24 mouse cellular contexts compared by ENCODE assay signal in genomic region chr2:60872095-60872811, GRCm38 (mm10).
DNase-seq lines count a peak whose midpoint lies in the region; ATAC-seq lines count a peak whose summit lies in the region.
"Had no signal": no experiment of that assay in that cellular context is flagged by ENCODE, and none has a peak within 500 bp of the region (broad histone marks: within the 10 kb centered on the region; RNA-seq: fewer than 3 reads in every experiment).

No protein-coding gene starts in this region.

- no peaks in the 10 kb centered on the region for H3K27me3 ChIP-seq in heart, embryonic 15.5 days
- H3K27me3 ChIP-seq: limb, embryonic 15.5 days had no signal

- no peak overlapping the region for H3K4me2 ChIP-seq in heart, embryonic 15.5 days
- H3K4me2 ChIP-seq: forebrain, embryonic 15.5 days; hindbrain, embryonic 14.5 days; limb, embryonic 15.5 days had no signal

- WGBS in heart, embryonic 15.5 days: 42% methylated on average over 7 of the region's 7 CpGs

- peaks cover 91% of the 10 kb centered on the region for H3K4me1 ChIP-seq in heart, embryonic 15.5 days (replicated peaks)
- H3K4me1 ChIP-seq: forebrain, embryonic 15.5 days had no signal

- ATAC-seq in heart, embryonic 15.5 days (replicated peaks; ENCODE audit: insufficient number of reproducible peaks, insufficient read depth, low FRiP score, low read depth): no peak; the same call in 1 of the 2 replicates
- ATAC-seq: CD4-positive, CD25-positive, alpha-beta regulatory T cell, adult 4 months; forebrain, embryonic 15.5 days; inflammation-experienced regulatory T-cells, adult 6 months had no signal

- H3K9ac ChIP-seq in heart, embryonic 15.5 days: no peak overlapping the region
- H3K9ac ChIP-seq: forebrain, embryonic 15.5 days; hindbrain, embryonic 14.5 days; limb, embryonic 15.5 days; liver, embryonic 14.5 days had no signal

- intact Hi-C loops in gastrocnemius, postnatal 14 days (cut with DNase I; ENCODE audit: low total_unique reads): no loop called here

- no peak overlapping the region for H3K4me3 ChIP-seq in heart, embryonic 15.5 days
- H3K4me3 ChIP-seq: forebrain, embryonic 15.5 days; left cerebral cortex, adult 2 months; limb, embryonic 15.5 days had no signal

- DNase-seq in gastrocnemius, adult 18-20 months (ENCODE audit: low spot score): peak; percentile 36
- DNase-seq in gastrocnemius, postnatal 14 days: no peak
- no peak for DNase-seq in heart, adult 11 months
- DNase-seq in lung, postnatal 36 days: peak; percentile 35
- no peak for DNase-seq in lung, postnatal 14 days
- DNase-seq in natural killer cell, adult 2 months (ENCODE audit: low spot score in 2 of 2): peak; percentile 22 to 56
- no peak for DNase-seq in cerebellum, adult 11 months
- DNase-seq: adrenal gland, adult 2 months; cerebellum, adult 8-10 months; gastrocnemius, postnatal 25 days; kidney, adult 2 months; left cerebral cortex, postnatal 4 days; lung, postnatal 4 days; thymus, adult 18-20 months; thymus, postnatal 36 days had no signal

- H3K9me3 ChIP-seq in heart, embryonic 15.5 days (replicated peaks): no peaks in the 10 kb centered on the region
- H3K9me3 ChIP-seq: forebrain, embryonic 15.5 days; limb, embryonic 15.5 days had no signal

- H3K36me3 ChIP-seq in heart, embryonic 15.5 days: no peaks in the 10 kb centered on the region
- H3K36me3 ChIP-seq: forebrain, embryonic 15.5 days; limb, embryonic 15.5 days had no signal

- peak overlapping the region; percentile 4; the same call in 1 of the 2 replicates for H3K27ac ChIP-seq in heart, embryonic 15.5 days
- H3K27ac ChIP-seq: forebrain, embryonic 15.5 days; hindbrain, embryonic 14.5 days; kidney, postnatal 0 days; left cerebral cortex, adult 2 months; limb, embryonic 15.5 days; liver, embryonic 14.5 days had no signal

Comparison
In these comparisons a context has a peak if more than half of its experiments do, and no peak if none do; other contexts are left out.
1. DNase-seq: peak in gastrocnemius, adult 18-20 months (single experiment), lung, postnatal 36 days (single experiment) and natural killer cell, adult 2 months (2 of 2); none in gastrocnemius, postnatal 14 days (single experiment), heart, adult 11 months (single experiment), lung, postnatal 14 days (single experiment) and cerebellum, adult 11 months (single experiment).